Mouse (Mus musculus) bone marrow, adult 2 months (tissue): ENCODE results near the gene Sdccag8. TPM values are rescaled to one million over a fixed set of nuclear protein-coding genes. Genes with fewer than 3 reads are reported as not detected.

Experiments used
- H3K27ac ChIP-seq: fragments of 200-500 bp; 2 replicates; pipeline ENCODE4 v1.5.1; 2012; ENCODE audit warnings: low read depth, mild to moderate bottlenecking, control low read depth, inconsistent platforms, low read length; ENCODE audit not compliant: control insufficient read depth, poor library complexity, insufficient read depth
- H3K4me1 ChIP-seq: fragments of 200-500 bp; 2 replicates; pipeline ENCODE4 v1.6.1; 2011; ENCODE audit warnings: low read length; ENCODE audit not compliant: control insufficient read depth, insufficient read depth
- H3K4me3 ChIP-seq: fragments of 200-500 bp; replicated peaks from 2 replicates; pipeline ENCODE3; 2011; ENCODE audit warnings: mild to moderate bottlenecking, low read depth, low read length, control low read depth; ENCODE audit not compliant: control insufficient read depth
- CTCF ChIP-seq: fragments of 200-500 bp; IDR thresholded peaks from 2 replicates; pipeline ENCODE4 v1.5.1; 2011; ENCODE audit warnings: low read length, control low read depth; ENCODE audit not compliant: control insufficient read depth, insufficient read depth
- POLR2A ChIP-seq: fragments of 200-500 bp; IDR thresholded peaks from 2 replicates; pipeline ENCODE4 v1.6.1; 2011; ENCODE audit warnings: low read depth, mild to moderate bottlenecking, control low read depth, low read length, borderline replicate concordance; ENCODE audit not compliant: control insufficient read depth
- WGBS: fragments of 180-500 bp; shearing (Covaris S2); methylation state at CpG from one replicate; pipeline ENCODE4 v1.1.7; 2018; 5-methylcytosine and 5-hydroxymethylcytosine counted together
- polyA plus RNA-seq: library from polyadenylated mRNA; stranded (reverse); fragments of >200 nt; gene quantifications from 2 replicates; pipeline ENCODE4 v1.2.4, GENCODE M21; 2011; ENCODE audit warnings: low replicate concordance; ENCODE audit not compliant: missing spikeins, insufficient read depth, insufficient read length

Sdccag8 gene
- polyA plus RNA-seq, 1 experiment: 9.2 TPM

- 42% methylated on average over 3 of the region's 3 CpGs for WGBS
- TF ChIP-seq POLR2A (no peak), CTCF (no peak)
- H3K4me1 ChIP-seq: no peaks in the 10 kb centered on the region
- no peak overlapping the region for H3K4me3 ChIP-seq
- no peak overlapping the region for H3K27ac ChIP-seq
These were observed 63.3 kb downstream of the Sdccag8 start for GRCm38 (mm10) chr1:176877756-176878155.

- no peak for TF ChIP-seq POLR2A
- no peak for TF ChIP-seq CTCF
- no peaks in the 10 kb centered on the region for H3K4me1 ChIP-seq
- H3K27ac ChIP-seq: no peak overlapping the region
- 80% methylated on average over 2 of the region's 2 CpGs for WGBS
- H3K4me3 ChIP-seq: no peak overlapping the region
These were observed 64.5 kb downstream of the Sdccag8 start for GRCm38 (mm10) chr1:176879005-176879404.

GRCm38 (mm10) chr1:176879614-176880013 is 65.2 kb downstream of the Sdccag8 start:
- Histone ChIP-seq H3K4me1 (no peaks in the 10 kb centered on the region), H3K27ac (no peak overlapping the region), H3K4me3 (no peak overlapping the region)
- WGBS: 88% methylated on average over 6 of the region's 6 CpGs
- TF ChIP-seq POLR2A (no peak), CTCF (no peak)

GRCm38 (mm10) chr1:176880101-176880500 is 65.6 kb downstream of the Sdccag8 start:
- WGBS: 78% methylated on average over 5 of the region's 5 CpGs
- Histone ChIP-seq H3K4me1 (no peaks in the 10 kb centered on the region), H3K4me3 (no peak overlapping the region), H3K27ac (no peak overlapping the region)
- no peak for TF ChIP-seq CTCF
- no peak for TF ChIP-seq POLR2A

- Histone ChIP-seq H3K4me3 (no peak overlapping the region), H3K27ac (no peak overlapping the region), H3K4me1 (no peaks in the 10 kb centered on the region)
- 83% methylated on average over 6 of the region's 6 CpGs for WGBS
- TF ChIP-seq POLR2A: no peak
- no peak for TF ChIP-seq CTCF
These were observed 66.5 kb downstream of the Sdccag8 start for GRCm38 (mm10) chr1:176880943-176881342.

- 88% methylated on average over 17 of the region's 17 CpGs for WGBS
- no peak overlapping the region for H3K27ac ChIP-seq
- TF ChIP-seq CTCF (no peak), POLR2A (no peak)
- H3K4me3 ChIP-seq: no peak overlapping the region
- H3K4me1 ChIP-seq: no peaks in the 10 kb centered on the region
These were observed 70.9 kb downstream of the Sdccag8 start for GRCm38 (mm10) chr1:176885207-176885933.

GRCm38 (mm10) chr1:176886002-176886401 is 71.5 kb downstream of the Sdccag8 start:
- Histone ChIP-seq H3K4me3 (no peak overlapping the region), H3K4me1 (no peaks in the 10 kb centered on the region), H3K27ac (no peak overlapping the region)
- TF ChIP-seq POLR2A (no peak), CTCF (no peak)
- WGBS: 85% methylated on average over 5 of the region's 5 CpGs

- H3K4me1 ChIP-seq: no peaks in the 10 kb centered on the region
- H3K27ac ChIP-seq: no peak overlapping the region
- TF ChIP-seq POLR2A: no peak
- no peak for TF ChIP-seq CTCF
- no peak overlapping the region for H3K4me3 ChIP-seq
- 87% methylated on average over 6 of the region's 6 CpGs for WGBS
These were observed 89.3 kb downstream of the Sdccag8 start for GRCm38 (mm10) chr1:176903741-176904140.
